ENCODE assay signal across 20 mouse cellular contexts in genomic region chr4:83438116-83438515, GRCm38 (mm10). TPM values are rescaled to one million over a fixed set of nuclear protein-coding genes. Genes with fewer than 3 reads are reported as not detected.
DNase-seq lines count a peak whose midpoint lies in the region; ATAC-seq and TF ChIP-seq lines count a peak whose summit lies in the region.
"Had no signal": no experiment of that assay in that cellular context is flagged by ENCODE, and none has a peak within 500 bp of the region (broad histone marks: within the 10 kb centered on the region; RNA-seq: fewer than 3 reads in every experiment).

No protein-coding gene starts in this region.

- intact Hi-C loops in gastrocnemius, adult 2 months (cut with DNase I) = no loop called here

- H3K4me1 ChIP-seq in lung, embryonic 16.5 days (replicated peaks; ENCODE audit: control insufficient read depth, insufficient read depth, low read length) = no peaks in the 10 kb centered on the region
- peaks cover 91% of the 10 kb centered on the region for H3K4me1 ChIP-seq in E14TG2a.4 (replicated peaks; ENCODE audit: low read depth, low read length)
- H3K4me1 ChIP-seq in cortical plate, adult 2 months (ENCODE audit: control insufficient read depth, insufficient read depth, low read length) = peaks cover 4% of the 10 kb centered on the region
- no peaks in the 10 kb centered on the region for H3K4me1 ChIP-seq in heart, embryonic 12.5 days (replicated peaks)
- H3K4me1 ChIP-seq: embryonic facial prominence, embryonic 13.5 days; midbrain, embryonic 15.5 days had no signal

- H3K36me3 ChIP-seq in lung, embryonic 16.5 days (ENCODE audit: control insufficient read depth, insufficient read depth, low read length) = peaks cover 38% of the 10 kb centered on the region
- H3K36me3 ChIP-seq in E14TG2a.4 (ENCODE audit: insufficient read depth, low read length) = peaks cover 80% of the 10 kb centered on the region
- peaks cover 81% of the 10 kb centered on the region for H3K36me3 ChIP-seq in heart, embryonic 12.5 days

- no peaks in the 10 kb centered on the region for H3K27me3 ChIP-seq in lung, embryonic 16.5 days (ENCODE audit: control insufficient read depth, insufficient read depth, low read depth, low read length)
- H3K27me3 ChIP-seq in E14TG2a.4 (ENCODE audit: insufficient read depth, low read length) = no peaks in the 10 kb centered on the region
- no peaks in the 10 kb centered on the region for H3K27me3 ChIP-seq in heart, embryonic 12.5 days (replicated peaks)
- H3K27me3 ChIP-seq: embryonic facial prominence, embryonic 13.5 days; liver, embryonic 12.5 days; midbrain, embryonic 15.5 days had no signal

- H3K9me3 ChIP-seq in lung, embryonic 16.5 days (ENCODE audit: control insufficient read depth, low read length) = no peaks in the 10 kb centered on the region
- no peaks in the 10 kb centered on the region for H3K9me3 ChIP-seq in E14TG2a.4 (ENCODE audit: low read length)
- H3K9me3 ChIP-seq in heart, embryonic 12.5 days (replicated peaks) = no peaks in the 10 kb centered on the region
- H3K9me3 ChIP-seq: embryonic facial prominence, embryonic 13.5 days; liver, embryonic 12.5 days; midbrain, embryonic 15.5 days had no signal

- peak; percentile 17; the same call in 1 of the 2 replicates for ATAC-seq in lung, embryonic 16.5 days (ENCODE audit: low read depth)
- no peak for ATAC-seq in heart, embryonic 12.5 days (ENCODE audit: insufficient number of reproducible peaks, low FRiP score)
- ATAC-seq: hindbrain, embryonic 16.5 days; liver, embryonic 12.5 days; midbrain, embryonic 15.5 days had no signal

- DNase-seq in gastrocnemius, adult 2 months = no peak
- DNase-seq in gastrocnemius, adult 18-20 months (ENCODE audit: low spot score) = no peak
- no peak for DNase-seq in lung, postnatal 25 days (ENCODE audit: low spot score)
- DNase-seq in heart, adult 18-20 months = no peak
- DNase-seq: adrenal gland, adult 2 months; cerebellum, adult 18-20 months; heart, postnatal 4 days; kidney, adult 2 months; left cerebral cortex, postnatal 4 days; spleen, adult 18-20 months; thymus, adult 18-20 months had no signal

- H3K27ac ChIP-seq in gastrocnemius, adult 2 months = peak overlapping the region; percentile 56
- no peak overlapping the region for H3K27ac ChIP-seq in lung, embryonic 16.5 days (ENCODE audit: low read length)
- H3K27ac ChIP-seq in cortical plate, adult 2 months (ENCODE audit: insufficient read depth, low read length) = 0 out of 2 replicates have a peak overlapping the region, but pooled peaks have one; percentile 3
- H3K27ac ChIP-seq in heart, embryonic 12.5 days (ENCODE audit: poor library complexity, severe bottlenecking) = no peak overlapping the region
- H3K27ac ChIP-seq: embryonic facial prominence, embryonic 13.5 days; liver, embryonic 12.5 days; macrophage; midbrain, embryonic 15.5 days had no signal

- no peak overlapping the region for H3K9ac ChIP-seq in lung, embryonic 16.5 days (ENCODE audit: low read length)
- H3K9ac ChIP-seq in heart, embryonic 12.5 days = no peak overlapping the region
- H3K9ac ChIP-seq: embryonic facial prominence, embryonic 13.5 days; liver, embryonic 12.5 days; midbrain, embryonic 15.5 days had no signal

- no peak for TF ChIP-seq CTCF in gastrocnemius, adult 2 months (IDR thresholded peaks at IDR 0.05)
- no peak for TF ChIP-seq CTCF in E14TG2a.4 (conservative IDR thresholded peaks at IDR 0.05; ENCODE audit: low read length)
- no peak for TF ChIP-seq CTCF in cortical plate, adult 2 months (IDR thresholded peaks at IDR 0.05; ENCODE audit: extremely low read depth, insufficient read depth, low read length)

- H3K4me3 ChIP-seq in gastrocnemius, adult 2 months = no peak overlapping the region
- no peak overlapping the region for H3K4me3 ChIP-seq in lung, embryonic 16.5 days (ENCODE audit: low read length)
- peak overlapping the region; percentile 24; the same call in 1 of the 2 replicates for H3K4me3 ChIP-seq in E14TG2a.4 (replicated peaks; ENCODE audit: low read length)
- H3K4me3 ChIP-seq in cortical plate, adult 2 months (ENCODE audit: insufficient read depth, low read length) = no peak overlapping the region
- no peak overlapping the region for H3K4me3 ChIP-seq in heart, embryonic 12.5 days
- H3K4me3 ChIP-seq: embryonic facial prominence, embryonic 13.5 days; liver, embryonic 12.5 days; midbrain, embryonic 15.5 days had no signal

- TF ChIP-seq POLR2A in cortical plate, adult 2 months (IDR thresholded peaks at IDR 0.05; ENCODE audit: extremely low read depth, insufficient read depth, low read length) = no peak

- H3K4me2 ChIP-seq in lung, embryonic 16.5 days (ENCODE audit: low read depth, low read length) = no peak overlapping the region
- no peak overlapping the region for H3K4me2 ChIP-seq in heart, embryonic 12.5 days
- H3K4me2 ChIP-seq: embryonic facial prominence, embryonic 13.5 days; liver, embryonic 12.5 days; midbrain, embryonic 15.5 days had no signal

RNA-seq across cellular contexts. Expression of gene Snapc3, which starts 20.6 kb away (rescaled TPM):
- total RNA-seq in gastrocnemius, adult 2 months (2021) = 10 to 100 TPM in 1 of 2 experiments, 1 to 10 TPM in 1; 9.6 to 10.8 TPM
- 1 to 10 TPM; 8.3 to 9.2 TPM for total RNA-seq in gastrocnemius, adult 18-20 months (2021)
- polyA plus RNA-seq in lung, embryonic 16.5 days (2015; fragmentation: Nextera tagmentation; extraction: Ambion mirVana) = 37.4 and 41.1 TPM in 2 replicates
- polyA plus RNA-seq in cortical plate, adult 2 months (2012; rRNA removed) = 28.9 and 31.8 TPM in 2 replicates
- 32.6 and 34.9 TPM in 2 replicates for polyA plus RNA-seq in heart, embryonic 12.5 days (2016; fragmentation: Nextera tagmentation; extraction: Ambion mirVana)
- 10 to 100 TPM; 15.2 to 18.8 TPM for total RNA-seq in heart, adult 18-20 months (2021)

RNA-seq across cellular contexts. Expression of gene Psip1, which starts 48.1 kb away (rescaled TPM):
- 10 to 100 TPM; 14.8 to 19.4 TPM for total RNA-seq in gastrocnemius, adult 2 months (2021)
- 10 to 100 TPM; 15.8 to 17.2 TPM for total RNA-seq in gastrocnemius, adult 18-20 months (2021)
- 87.5 and 97.7 TPM in 2 replicates for polyA plus RNA-seq in lung, embryonic 16.5 days (2015; fragmentation: Nextera tagmentation; extraction: Ambion mirVana)
- 179 and 187 TPM in 2 replicates for polyA plus RNA-seq in cortical plate, adult 2 months (2012; rRNA removed)
- polyA plus RNA-seq in heart, embryonic 12.5 days (2016; fragmentation: Nextera tagmentation; extraction: Ambion mirVana) = 119 and 127 TPM in 2 replicates
- total RNA-seq in heart, adult 18-20 months (2021) = 10 to 100 TPM; 17.5 to 21.6 TPM

Comparison
In these comparisons a context has a peak if more than half of its experiments do, and no peak if none do; other contexts are left out.
1. H3K27ac ChIP-seq: peak in gastrocnemius, adult 2 months (single experiment) and cortical plate, adult 2 months (single experiment); none in lung, embryonic 16.5 days (single experiment) and heart, embryonic 12.5 days (single experiment).